Mouse (Mus musculus): Measurements from ENCODE around the gene Ap1s3. TPM values are rescaled to one million over a fixed set of nuclear protein-coding genes. Genes with fewer than 3 reads are reported as not detected.

Ap1s3 gene
- polyA plus RNA-seq, 1 experiment: 3.0 TPM

GRCm38 (mm10) chr1:79703520-79703919 is 31.7 kb upstream of the Ap1s3 start:
- no peak overlapping the region for H3K4me3 ChIP-seq (ENCODE audit: insufficient read depth, low read length)
- H3K27ac ChIP-seq (ENCODE audit: insufficient read depth, low read length): 0 out of 2 replicates have a peak overlapping the region, but pooled peaks have one; percentile 43
- no peak for TF ChIP-seq POLR2A (IDR thresholded peaks at IDR 0.05; ENCODE audit: low read depth, low read length)
- no peak for TF ChIP-seq CTCF (IDR thresholded peaks at IDR 0.05; ENCODE audit: borderline replicate concordance, insufficient read depth, low read length)
- peaks cover 5% of the 10 kb centered on the region for H3K4me1 ChIP-seq (ENCODE audit: control insufficient read depth, insufficient read depth, low read length)

DNA sequence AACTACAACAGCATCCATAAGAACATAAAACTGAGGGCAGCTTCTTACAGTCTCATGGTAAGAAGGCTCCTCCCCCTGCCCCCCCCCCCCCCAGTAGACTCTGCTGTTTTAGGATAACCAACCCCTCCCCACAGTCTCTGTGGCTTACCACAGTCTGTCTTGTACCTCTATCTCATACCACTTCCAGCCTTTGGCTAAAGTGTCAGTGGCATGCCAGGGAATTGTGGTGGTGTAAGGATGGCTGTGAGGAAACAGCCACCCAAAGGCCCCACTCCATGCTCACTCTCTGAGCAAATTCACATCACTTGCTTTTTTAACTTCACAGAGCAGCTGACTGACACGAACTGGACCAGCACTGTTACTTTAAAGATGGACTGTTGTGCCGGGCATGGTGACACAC is 26.7 kb upstream of the Ap1s3 start:
- TF ChIP-seq POLR2A (IDR thresholded peaks at IDR 0.05; ENCODE audit: low read depth, low read length) (no peak), CTCF (IDR thresholded peaks at IDR 0.05; ENCODE audit: borderline replicate concordance, insufficient read depth, low read length) (no peak)
- Histone ChIP-seq H3K4me3 (ENCODE audit: insufficient read depth, low read length) (no peak overlapping the region), H3K4me1 (ENCODE audit: control insufficient read depth, insufficient read depth, low read length) (peaks cover 12% of the 10 kb centered on the region)

DNA sequence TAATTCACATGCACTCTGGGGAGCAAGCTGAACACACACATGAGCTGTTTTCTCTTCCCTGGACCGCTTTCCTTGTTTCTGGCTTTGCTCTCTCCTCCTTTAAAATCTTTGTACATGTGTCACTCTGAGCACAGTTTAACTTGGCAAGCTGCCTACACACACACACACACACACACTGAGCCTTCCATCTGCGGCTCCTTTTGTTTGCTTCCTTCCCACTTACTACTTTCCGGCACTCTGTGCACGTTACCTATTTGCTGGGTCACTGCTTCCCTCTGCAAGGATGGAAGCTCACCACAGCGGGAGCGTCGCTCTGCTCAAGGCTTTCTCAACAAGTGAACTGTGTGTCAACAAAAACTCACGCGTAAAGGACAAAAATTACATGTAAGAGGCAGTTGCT is 25.6 kb upstream of the Ap1s3 start:
- Histone ChIP-seq H3K27ac (ENCODE audit: insufficient read depth, low read length) (peak overlapping the region; percentile 33; the same call in 1 of the 2 replicates), H3K4me1 (ENCODE audit: control insufficient read depth, insufficient read depth, low read length) (peaks cover 12% of the 10 kb centered on the region), H3K4me3 (ENCODE audit: insufficient read depth, low read length) (no peak overlapping the region)
- no peak for TF ChIP-seq POLR2A (IDR thresholded peaks at IDR 0.05; ENCODE audit: low read depth, low read length)
- no peak for TF ChIP-seq CTCF (IDR thresholded peaks at IDR 0.05; ENCODE audit: borderline replicate concordance, insufficient read depth, low read length)

More for the DNA sequence above, 26.7 kb upstream of the Ap1s3 start:
- peak overlapping the region; percentile 33; the same call in 1 of the 2 replicates for H3K27ac ChIP-seq (ENCODE audit: insufficient read depth, low read length)

- TF ChIP-seq POLR2A (IDR thresholded peaks at IDR 0.05; ENCODE audit: low read depth, low read length) (no peak), CTCF (IDR thresholded peaks at IDR 0.05; ENCODE audit: borderline replicate concordance, insufficient read depth, low read length) (no peak)
These were observed 25.2 kb upstream of the Ap1s3 start for GRCm38 (mm10) chr1:79696933-79697332.

DNA sequence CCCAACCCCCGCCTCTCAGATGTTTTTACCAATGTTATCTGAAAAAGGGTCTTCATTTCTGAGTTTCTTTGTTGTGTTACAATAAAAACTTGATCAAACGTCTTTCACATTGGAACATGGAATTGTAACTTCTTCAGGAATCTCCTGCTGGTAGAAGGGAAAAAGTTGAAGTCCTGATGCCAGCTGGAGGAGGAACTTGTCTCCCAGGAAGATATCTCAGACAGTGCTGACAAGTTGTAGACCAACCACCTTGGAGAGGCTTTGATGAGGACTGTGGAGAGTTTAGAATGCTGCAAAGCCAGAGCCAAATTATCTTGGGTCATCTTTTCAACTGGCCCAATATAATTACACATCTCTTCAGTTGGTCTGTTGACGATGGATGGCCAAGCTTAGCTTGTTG is 20.7 kb upstream of the Ap1s3 start:
- H3K4me3 ChIP-seq (ENCODE audit: insufficient read depth, low read length): no peak overlapping the region
- TF ChIP-seq POLR2A (IDR thresholded peaks at IDR 0.05; ENCODE audit: low read depth, low read length) (no peak), CTCF (IDR thresholded peaks at IDR 0.05; ENCODE audit: borderline replicate concordance, insufficient read depth, low read length) (no peak)
- H3K4me1 ChIP-seq (ENCODE audit: control insufficient read depth, insufficient read depth, low read length): peaks cover under 1% of the 10 kb centered on the region; the same call in 1 of the 2 replicates
- no peak overlapping the region for H3K27ac ChIP-seq (ENCODE audit: insufficient read depth, low read length)

More at GRCm38 (mm10) chr1:79696933-79697332, 25.2 kb upstream of the Ap1s3 start:
- 0 out of 2 replicates have a peak overlapping the region, but pooled peaks have one; percentile 7 for H3K27ac ChIP-seq (ENCODE audit: insufficient read depth, low read length)
- H3K4me1 ChIP-seq (ENCODE audit: control insufficient read depth, insufficient read depth, low read length): peaks cover 12% of the 10 kb centered on the region
- no peak overlapping the region for H3K4me3 ChIP-seq (ENCODE audit: insufficient read depth, low read length)

DNA sequence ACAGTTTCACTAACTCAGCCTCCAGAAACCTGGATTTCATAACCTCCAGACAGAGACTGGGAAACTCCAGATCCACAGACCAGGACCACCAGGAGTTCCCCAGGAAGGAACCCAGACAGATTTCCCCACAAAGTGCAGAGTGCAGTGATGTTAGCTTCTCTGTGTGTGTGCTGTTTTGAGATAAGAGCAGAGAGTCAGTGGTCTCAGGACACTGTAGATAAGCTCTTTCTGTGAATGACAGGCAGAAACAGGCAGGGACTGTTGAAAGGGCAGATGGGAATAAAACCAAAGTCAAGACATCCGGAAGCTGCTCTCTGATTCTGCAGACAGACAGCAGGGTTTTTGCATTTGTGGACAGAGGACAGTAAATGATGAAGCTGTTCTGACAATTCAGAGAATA is 15.5 kb upstream of the Ap1s3 start:
- H3K27ac ChIP-seq (ENCODE audit: insufficient read depth, low read length): no peak overlapping the region
- TF ChIP-seq POLR2A (IDR thresholded peaks at IDR 0.05; ENCODE audit: low read depth, low read length): no peak
- TF ChIP-seq CTCF (IDR thresholded peaks at IDR 0.05; ENCODE audit: borderline replicate concordance, insufficient read depth, low read length): no peak
- H3K4me1 ChIP-seq (ENCODE audit: control insufficient read depth, insufficient read depth, low read length): no peaks in the 10 kb centered on the region
- no peak overlapping the region for H3K4me3 ChIP-seq (ENCODE audit: insufficient read depth, low read length)

- Histone ChIP-seq H3K4me1 (ENCODE audit: control insufficient read depth, insufficient read depth, low read length) (no peaks in the 10 kb centered on the region), H3K27ac (ENCODE audit: insufficient read depth, low read length) (no peak overlapping the region)
- TF ChIP-seq POLR2A (IDR thresholded peaks at IDR 0.05; ENCODE audit: low read depth, low read length) (no peak), CTCF (IDR thresholded peaks at IDR 0.05; ENCODE audit: borderline replicate concordance, insufficient read depth, low read length) (no peak)
These were observed 12.3 kb upstream of the Ap1s3 start for GRCm38 (mm10) chr1:79684027-79684426.

GRCm38 (mm10) chr1:79682936-79683335 is 11.2 kb upstream of the Ap1s3 start:
- no peaks in the 10 kb centered on the region for H3K4me1 ChIP-seq (ENCODE audit: control insufficient read depth, insufficient read depth, low read length)
- TF ChIP-seq POLR2A (IDR thresholded peaks at IDR 0.05; ENCODE audit: low read depth, low read length): no peak
- TF ChIP-seq CTCF (IDR thresholded peaks at IDR 0.05; ENCODE audit: borderline replicate concordance, insufficient read depth, low read length): no peak
- no peak overlapping the region for H3K27ac ChIP-seq (ENCODE audit: insufficient read depth, low read length)
- no peak overlapping the region for H3K4me3 ChIP-seq (ENCODE audit: insufficient read depth, low read length)

More at GRCm38 (mm10) chr1:79684027-79684426, 12.3 kb upstream of the Ap1s3 start:
- H3K4me3 ChIP-seq (ENCODE audit: insufficient read depth, low read length): no peak overlapping the region

DNA sequence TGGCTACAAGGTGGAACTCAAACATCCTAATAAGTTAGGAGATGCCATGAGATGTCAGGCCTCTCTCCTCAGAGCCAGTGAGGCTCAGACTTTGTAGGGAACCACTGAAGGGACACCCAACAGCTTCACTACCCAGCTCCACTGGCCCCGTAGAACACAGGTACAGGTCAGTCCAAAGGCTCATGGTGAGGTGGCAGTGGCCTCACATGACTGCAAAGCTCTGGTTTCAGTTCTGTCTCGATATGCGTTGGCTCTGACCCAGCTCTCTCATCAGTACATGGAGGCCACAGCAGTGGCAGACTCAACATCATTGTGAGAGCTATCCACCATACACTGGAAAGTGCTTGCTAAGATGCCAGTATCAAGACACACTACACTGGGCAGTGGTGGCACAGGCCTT is 9.0 kb upstream of the Ap1s3 start:
- Histone ChIP-seq H3K27ac (ENCODE audit: insufficient read depth, low read length) (no peak overlapping the region), H3K4me3 (ENCODE audit: insufficient read depth, low read length) (no peak overlapping the region), H3K4me1 (ENCODE audit: control insufficient read depth, insufficient read depth, low read length) (no peaks in the 10 kb centered on the region)
- TF ChIP-seq CTCF (IDR thresholded peaks at IDR 0.05; ENCODE audit: borderline replicate concordance, insufficient read depth, low read length) (no peak), POLR2A (IDR thresholded peaks at IDR 0.05; ENCODE audit: low read depth, low read length) (no peak)

- Histone ChIP-seq H3K27ac (ENCODE audit: insufficient read depth, low read length) (no peak overlapping the region), H3K4me3 (ENCODE audit: insufficient read depth, low read length) (no peak overlapping the region), H3K4me1 (ENCODE audit: control insufficient read depth, insufficient read depth, low read length) (no peaks in the 10 kb centered on the region)
- TF ChIP-seq POLR2A (IDR thresholded peaks at IDR 0.05; ENCODE audit: low read depth, low read length) (no peak), CTCF (IDR thresholded peaks at IDR 0.05; ENCODE audit: borderline replicate concordance, insufficient read depth, low read length) (no peak)
These were observed 6.4 kb upstream of the Ap1s3 start for GRCm38 (mm10) chr1:79678117-79678684.
